Mouse (Mus musculus) midbrain, embryonic 10.5 days (tissue): ENCODE results near the gene Enkur. TPM values are rescaled to one million over a fixed set of nuclear protein-coding genes. Genes with fewer than 3 reads are reported as not detected.
A peak's percentile ranks its signal among the peaks of the same experiment; 100 is the strongest.
"Not testable (repeated sequence)": the region's sequence is repeated elsewhere in the genome, so short reads cannot be mapped to it uniquely, and the experiment has no call there.

Source experiments
- DNase-seq: peaks from one replicate; pipeline ENCODE4 v3.0.0-alpha.2; 2017; ENCODE audit warnings: low spot score
- H3K27ac ChIP-seq: fragments of 300-500 bp; sonication (generic); replicated peaks from 2 replicates; pipeline ENCODE4 v1.5.1; 2016; ENCODE audit warnings: mild to moderate bottlenecking
- H3K27me3 ChIP-seq: fragments of 300-500 bp; sonication (generic); 2 replicates; pipeline ENCODE4 v1.6.1; 2016; ENCODE audit warnings: low read depth, mild to moderate bottlenecking; ENCODE audit not compliant: poor library complexity, severe bottlenecking
- H3K36me3 ChIP-seq: fragments of 300-500 bp; sonication (generic); 2 replicates; pipeline ENCODE4 v1.6.1; 2016; ENCODE audit warnings: mild to moderate bottlenecking, moderate library complexity
- H3K4me1 ChIP-seq: fragments of 300-500 bp; sonication (generic); 2 replicates; pipeline ENCODE4 v1.6.1; 2016
- H3K4me3 ChIP-seq: fragments of 300-500 bp; sonication (generic); 2 replicates; pipeline ENCODE4 v1.5.1; 2016; ENCODE audit warnings: mild to moderate bottlenecking, moderate library complexity
- H3K9me3 ChIP-seq: fragments of 300-500 bp; sonication (generic); replicated peaks from 2 replicates; pipeline ENCODE4 v1.6.1; 2016; ENCODE audit warnings: mild to moderate bottlenecking
- WGBS: fragments of 180-500 bp; shearing (Covaris S2); methylation state at CpG from one replicate; pipeline ENCODE4 v1.1.7; 2016; 5-methylcytosine and 5-hydroxymethylcytosine counted together
- polyA plus RNA-seq: library from polyadenylated mRNA; unstranded; fragments of >200 nt; fragmentation: Nextera tagmentation; extraction: Ambion mirVana; gene quantifications from 2 replicates; pipeline ENCODE4 v1.2.1, GENCODE M21; 2016

Enkur gene
- 0.95 and 0.96 TPM in 2 replicates for polyA plus RNA-seq

GRCm38 (mm10) chr2:21204912-21205830, at the start of gene Enkur, which contains the start of gene Thnsl1:
Gene Enkur, minus strand, starts transcription at chr2:21205365.
Gene Thnsl1, plus strand, starts transcription at chr2:21205724.
- peak; percentile 98 for DNase-seq
- H3K27me3 ChIP-seq = no peaks in the 10 kb centered on the region
- H3K9me3 ChIP-seq = no peaks in the 10 kb centered on the region
- 3% methylated on average over 43 of the region's 43 CpGs for WGBS
- H3K4me3 ChIP-seq = peak within 1 kb of the TSS; percentile 77
- peak within 1 kb of the TSS; percentile 92 for H3K27ac ChIP-seq
- no peaks in the 10 kb centered on the region for H3K36me3 ChIP-seq
- H3K4me1 ChIP-seq = peaks cover 20% of the 10 kb centered on the region

GRCm38 (mm10) chr2:21254308-21254707, 49.1 kb upstream of the Enkur start:
- DNase-seq = no peak
- no peaks in the 10 kb centered on the region for H3K27me3 ChIP-seq
- no peaks in the 10 kb centered on the region for H3K4me1 ChIP-seq
- no peak overlapping the region for H3K4me3 ChIP-seq
- H3K36me3 ChIP-seq = no peaks in the 10 kb centered on the region
- H3K9me3 ChIP-seq = no peaks in the 10 kb centered on the region
- no peak overlapping the region for H3K27ac ChIP-seq

- DNase-seq = no peak
- no peak overlapping the region for H3K27ac ChIP-seq
- no peaks in the 10 kb centered on the region for H3K36me3 ChIP-seq
- WGBS = 85% methylated on average over 3 of the region's 3 CpGs
- H3K27me3 ChIP-seq = no peaks in the 10 kb centered on the region
- no peak overlapping the region for H3K4me3 ChIP-seq
- H3K9me3 ChIP-seq = no peaks in the 10 kb centered on the region
- no peaks in the 10 kb centered on the region for H3K4me1 ChIP-seq
Observed at GRCm38 (mm10) chr2:21253644-21254043, 48.5 kb upstream of the Enkur start.

GRCm38 (mm10) chr2:21245477-21246102, 40.4 kb upstream of the Enkur start:
- Histone ChIP-seq H3K4me1 (no peaks in the 10 kb centered on the region), H3K27ac (no peak overlapping the region), H3K27me3 (no peaks in the 10 kb centered on the region), H3K4me3 (no peak overlapping the region), H3K9me3 (no peaks in the 10 kb centered on the region), H3K36me3 (no peaks in the 10 kb centered on the region)
- DNase-seq = no peak
- WGBS = 86% methylated on average over 2 of the region's 2 CpGs

DNA sequence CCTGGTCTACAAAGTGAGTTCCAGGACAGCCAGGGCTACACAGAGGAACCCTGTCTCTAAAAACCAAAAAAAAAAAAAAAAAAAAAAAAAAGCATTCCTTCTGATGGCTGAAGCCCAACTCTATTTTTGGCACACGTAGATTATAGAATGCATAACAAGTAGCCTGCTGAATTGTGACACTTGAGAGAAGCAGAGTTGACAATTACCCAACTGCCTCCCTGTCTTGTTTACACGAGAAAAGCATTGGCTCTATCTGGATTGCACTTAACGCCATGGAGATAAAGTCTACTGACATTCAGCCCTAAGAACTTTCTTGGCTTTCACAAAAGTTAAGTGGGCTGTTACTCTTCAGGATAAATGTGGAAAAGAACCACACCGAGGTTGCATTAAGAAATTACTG, 39.8 kb upstream of the Enkur start:
- Histone ChIP-seq H3K36me3 (no peaks in the 10 kb centered on the region), H3K9me3 (no peaks in the 10 kb centered on the region), H3K4me3 (no peak overlapping the region), H3K4me1 (0 out of 2 replicates have a peak, but pooled peaks cover 4% of the 10 kb centered on the region), H3K27ac (no peak overlapping the region), H3K27me3 (no peaks in the 10 kb centered on the region)
- DNase-seq = no peak
- WGBS = 91% methylated on average over 4 of the region's 4 CpGs

DNA sequence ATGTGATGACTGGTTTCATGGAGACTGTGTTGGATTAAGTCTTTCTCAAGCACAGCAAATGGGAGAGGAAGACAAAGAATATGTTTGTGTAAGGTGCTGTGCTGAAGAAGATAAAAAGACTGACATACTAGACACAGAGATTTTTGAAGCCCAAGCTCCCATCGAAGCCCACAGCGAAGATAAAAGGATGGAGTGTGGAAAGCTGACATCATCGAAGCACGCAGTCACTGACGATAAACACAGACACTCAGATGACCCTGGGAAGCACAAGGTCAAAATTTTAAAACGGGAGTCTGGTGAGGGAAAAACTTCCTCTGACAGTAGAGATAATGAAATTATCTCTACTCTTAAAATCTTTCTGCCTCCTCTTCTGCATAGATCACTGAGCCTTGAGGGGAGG, 38.9 kb upstream of the Enkur start:
- DNase-seq, H3K36me3 ChIP-seq, H3K27me3 ChIP-seq, H3K27ac ChIP-seq, H3K4me1 ChIP-seq, H3K4me3 ChIP-seq, H3K9me3 ChIP-seq: not testable (repeated sequence)
- WGBS = 88% methylated on average over 5 of the region's 6 CpGs

- WGBS = 85% methylated on average over 5 of the region's 5 CpGs
- Histone ChIP-seq H3K36me3 (no peaks in the 10 kb centered on the region), H3K4me1 (0 out of 2 replicates have a peak, but pooled peaks cover 4% of the 10 kb centered on the region), H3K27me3 (no peaks in the 10 kb centered on the region), H3K4me3 (no peak overlapping the region), H3K27ac (no peak overlapping the region), H3K9me3 (no peaks in the 10 kb centered on the region)
- no peak for DNase-seq
Observed at GRCm38 (mm10) chr2:21236846-21237245, 31.7 kb upstream of the Enkur start.

DNA sequence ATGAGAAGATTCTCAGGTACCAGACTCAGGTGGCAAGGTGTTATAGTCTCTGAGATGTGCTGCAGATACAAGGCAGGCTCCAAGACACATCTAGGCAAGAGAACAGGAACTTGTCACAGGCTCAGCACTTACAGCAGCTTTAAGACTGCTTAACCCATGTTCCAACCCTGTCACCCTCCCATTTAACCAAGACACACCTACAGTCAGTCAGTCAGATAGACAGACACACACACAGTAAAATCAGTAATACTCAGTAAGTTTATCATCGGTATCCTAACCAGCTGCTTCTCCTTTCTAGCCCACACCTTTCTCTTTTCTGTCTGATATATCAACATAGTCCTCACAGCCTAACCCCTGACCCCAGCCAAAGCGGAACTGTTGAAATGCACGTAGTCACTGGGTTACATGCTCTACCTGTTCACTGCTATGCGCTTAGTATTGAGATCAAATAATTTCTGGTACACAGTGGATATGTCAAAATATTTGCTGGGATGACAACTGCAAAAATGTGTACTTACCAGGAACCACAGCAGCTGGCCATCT, 30.8 kb upstream of the Enkur start:
- no peak overlapping the region for H3K27ac ChIP-seq
- WGBS = 94% methylated on average over 4 of the region's 4 CpGs
- no peak for DNase-seq
- H3K9me3 ChIP-seq = no peaks in the 10 kb centered on the region
- 0 out of 2 replicates have a peak, but pooled peaks cover 4% of the 10 kb centered on the region for H3K4me1 ChIP-seq
- H3K27me3 ChIP-seq = no peaks in the 10 kb centered on the region
- H3K36me3 ChIP-seq = no peaks in the 10 kb centered on the region
- H3K4me3 ChIP-seq = no peak overlapping the region

DNA sequence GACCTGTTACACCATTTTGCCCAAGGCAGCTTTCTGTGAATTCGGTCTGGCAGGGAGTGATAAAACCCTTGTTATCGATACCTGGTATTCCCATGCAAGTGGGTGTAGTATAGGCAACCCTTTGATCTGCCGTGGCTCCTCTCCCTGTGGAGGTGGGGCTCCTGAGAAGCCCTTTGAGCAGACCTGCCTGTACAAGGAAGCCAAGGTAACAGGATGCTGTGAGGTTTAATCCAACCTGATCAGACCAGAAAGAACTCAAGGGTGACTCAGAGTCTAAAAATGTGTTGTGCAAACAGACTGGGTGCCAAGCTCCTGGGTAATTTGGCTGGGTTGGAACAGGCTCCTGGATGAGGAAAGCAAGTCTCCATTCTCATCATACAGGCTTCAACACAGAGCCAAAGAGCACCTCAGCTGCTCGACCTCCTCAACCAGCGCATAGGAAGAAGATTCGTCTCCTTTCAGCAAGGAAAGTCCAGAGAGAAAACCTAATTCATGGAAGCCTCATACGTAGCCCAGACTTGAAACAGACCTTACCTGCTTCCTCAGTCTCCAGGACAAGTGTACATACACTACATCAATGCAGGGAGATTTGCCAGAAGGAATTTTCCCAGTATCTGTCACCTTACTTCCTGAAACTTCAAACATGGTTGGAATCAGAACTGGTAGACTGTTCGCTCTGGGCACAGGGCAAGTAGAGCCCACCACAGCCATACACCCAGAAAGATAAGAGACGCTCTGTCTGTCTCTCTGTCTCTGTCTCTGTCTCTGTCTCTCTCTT, 29.9 kb upstream of the Enkur start:
- no peaks in the 10 kb centered on the region for H3K27me3 ChIP-seq
- WGBS = 88% methylated on average over 9 of the region's 9 CpGs
- DNase-seq = no peak
- no peaks in the 10 kb centered on the region for H3K4me1 ChIP-seq
- no peaks in the 10 kb centered on the region for H3K9me3 ChIP-seq
- H3K27ac ChIP-seq = no peak overlapping the region
- H3K4me3 ChIP-seq = no peak overlapping the region
- no peaks in the 10 kb centered on the region for H3K36me3 ChIP-seq

GRCm38 (mm10) chr2:21231147-21231546, 26.0 kb upstream of the Enkur start:
- 79% methylated on average over 3 of the region's 3 CpGs for WGBS
- Histone ChIP-seq H3K4me3 (no peak overlapping the region), H3K27ac (no peak overlapping the region), H3K4me1 (no peaks in the 10 kb centered on the region), H3K36me3 (no peaks in the 10 kb centered on the region), H3K9me3 (no peaks in the 10 kb centered on the region), H3K27me3 (no peaks in the 10 kb centered on the region)
- no peak for DNase-seq

GRCm38 (mm10) chr2:21230276-21230675, 25.1 kb upstream of the Enkur start:
- Histone ChIP-seq H3K4me3 (no peak overlapping the region), H3K36me3 (no peaks in the 10 kb centered on the region), H3K27ac (no peak overlapping the region), H3K9me3 (no peaks in the 10 kb centered on the region), H3K4me1 (no peaks in the 10 kb centered on the region), H3K27me3 (no peaks in the 10 kb centered on the region)
- no peak for DNase-seq
- 61% methylated on average over 2 of the region's 2 CpGs for WGBS
